8 mouse cellular contexts compared by ENCODE assay signal in genomic region chr2:94290483-94290882, GRCm38 (mm10).
A peak's percentile ranks its signal among the peaks of the same experiment; 100 is the strongest.
DNase-seq lines count a peak whose midpoint lies in the region; ATAC-seq and TF ChIP-seq lines count a peak whose summit lies in the region.

No protein-coding gene starts in this region.

- 1% methylated on average over 5 of the region's 5 CpGs for WGBS in kidney, adult 2 months
- 1% methylated on average over 5 of the region's 5 CpGs for WGBS in limb, embryonic 12.5 days

- H3K4me3 ChIP-seq in kidney, adult 2 months (ENCODE audit: insufficient read depth, low read depth, low read length), result no peak overlapping the region
- H3K4me3 ChIP-seq in limb, embryonic 12.5 days (replicated peaks), result no peak overlapping the region

- no peak overlapping the region for H3K9ac ChIP-seq in limb, embryonic 12.5 days (replicated peaks)

- no peak overlapping the region for H3K27ac ChIP-seq in kidney, adult 2 months (ENCODE audit: insufficient read depth, low read depth, low read length)
- no peak overlapping the region for H3K27ac ChIP-seq in limb, embryonic 12.5 days

- peak; percentile 95 for TF ChIP-seq CTCF in kidney, adult 2 months (conservative IDR thresholded peaks at IDR 0.05; ENCODE audit: insufficient read depth, insufficient read length, low read depth, low read length)

- no peak for TF ChIP-seq POLR2A in kidney, adult 2 months (IDR thresholded peaks at IDR 0.05; ENCODE audit: low read depth, low read length)

- no peaks in the 10 kb centered on the region for H3K36me3 ChIP-seq in kidney, adult 2 months (ENCODE audit: control insufficient read depth, insufficient read depth, low read length)
- no peaks in the 10 kb centered on the region for H3K36me3 ChIP-seq in limb, embryonic 12.5 days

- H3K27me3 ChIP-seq in kidney, adult 2 months (replicated peaks; ENCODE audit: control insufficient read depth, insufficient read depth, low read length), result no peaks in the 10 kb centered on the region
- H3K27me3 ChIP-seq in limb, embryonic 12.5 days, result peaks cover 19% of the 10 kb centered on the region

- H3K4me2 ChIP-seq in limb, embryonic 12.5 days, result no peak overlapping the region

- no peaks in the 10 kb centered on the region; the same call in 1 of the 2 replicates for H3K4me1 ChIP-seq in kidney, adult 2 months (ENCODE audit: control insufficient read depth, insufficient read depth, low read length)
- H3K4me1 ChIP-seq in limb, embryonic 12.5 days (replicated peaks), result peaks cover 11% of the 10 kb centered on the region

- DNase-seq in 416B (ENCODE audit: low read depth), result peak; percentile 59
- peak; percentile 64 for DNase-seq in adrenal gland, adult 8-10 months
- DNase-seq in embryo, embryonic 11 days, result peak; percentile 85
- DNase-seq in heart, adult 18-20 months, result peak; percentile 47 to 80
- DNase-seq in kidney, adult 2 months, result peak; percentile 73
- DNase-seq in naive thymus-derived CD4-positive, alpha-beta T cell, adult 2 months (ENCODE audit: low read depth), result peak; percentile 45
- DNase-seq in telencephalon, adult 2 months (ENCODE audit: low read depth, low spot score), result peak; percentile 64

- ATAC-seq in limb, embryonic 12.5 days (ENCODE audit: insufficient number of reproducible peaks, insufficient read depth, low FRiP score, low TSS enrichment, low read depth), result peak; percentile 39

- no peaks in the 10 kb centered on the region for H3K9me3 ChIP-seq in limb, embryonic 12.5 days
